Mouse (Mus musculus) forebrain, embryonic 13.5 days (tissue): ENCODE measurements at regions not wholly inside any gene's neighbourhood (a gene's known extent, or its start where the extent isn't known, plus 50 kb on each side); places are given as distances from the start of the nearest gene placed in this dataset.
"Not testable (repeated sequence)": the region's sequence is repeated elsewhere in the genome, so short reads cannot be mapped to it uniquely, and the experiment has no call there.

Experiments used
- ATAC-seq: fragments of 200-750 bp; cut with Nextera tagmentation; 2 replicates; pipeline ENCODE4 v1.8.0; 2017
- H3K27ac ChIP-seq: fragments of 300-500 bp; sonication (generic); 2 replicates; pipeline ENCODE4 v1.5.1; 2015; ENCODE audit warnings: inconsistent platforms, mild to moderate bottlenecking, moderate library complexity
- H3K27me3 ChIP-seq: fragments of 300-500 bp; sonication (generic); 2 replicates; pipeline ENCODE4 v1.6.1; 2015; ENCODE audit warnings: mild to moderate bottlenecking, inconsistent platforms
- H3K36me3 ChIP-seq: fragments of 300-500 bp; sonication (generic); 2 replicates; pipeline ENCODE4 v1.6.1; 2015; ENCODE audit warnings: mild to moderate bottlenecking, inconsistent platforms; ENCODE audit not compliant: poor library complexity, severe bottlenecking
- H3K4me1 ChIP-seq: fragments of 300-500 bp; sonication (generic); 2 replicates; pipeline ENCODE4 v1.6.1; 2015; ENCODE audit warnings: inconsistent platforms
- H3K4me2 ChIP-seq: fragments of 300-500 bp; sonication (generic); 2 replicates; pipeline ENCODE4 v1.6.1; 2015; ENCODE audit warnings: inconsistent platforms, mild to moderate bottlenecking, moderate library complexity
- H3K4me3 ChIP-seq: fragments of 300-500 bp; sonication (generic); 2 replicates; pipeline ENCODE4 v1.5.1; 2015; ENCODE audit warnings: mild to moderate bottlenecking, inconsistent platforms
- H3K9ac ChIP-seq: fragments of 300-500 bp; sonication (generic); 2 replicates; pipeline ENCODE4 v1.6.1; 2015; ENCODE audit warnings: mild to moderate bottlenecking, inconsistent platforms
- H3K9me3 ChIP-seq: fragments of 300-500 bp; sonication (generic); replicated peaks from 2 replicates; pipeline ENCODE4 v1.6.1; 2016; ENCODE audit warnings: inconsistent platforms
- WGBS: fragments of 180-500 bp; shearing (Covaris S2); methylation state at CpG from one replicate; pipeline ENCODE4 v1.1.7; 2015; 5-methylcytosine and 5-hydroxymethylcytosine counted together

- not testable (repeated sequence) for H3K9me3 ChIP-seq, H3K4me1 ChIP-seq
Measured at GRCm38 (mm10) chr14:53649189-53649588, 604.7 kb downstream of the Dad1 start.

GRCm38 (mm10) chr14:53640441-53640840 lies 613.5 kb downstream of the Dad1 start:
- not testable (repeated sequence) for H3K36me3 ChIP-seq, H3K4me2 ChIP-seq, H3K27ac ChIP-seq, H3K9ac ChIP-seq, H3K9me3 ChIP-seq, H3K27me3 ChIP-seq, H3K4me1 ChIP-seq, ATAC-seq, H3K4me3 ChIP-seq
- 69% methylated on average over 1 of the region's 1 CpGs for WGBS

More at GRCm38 (mm10) chr14:53649189-53649588, 604.7 kb downstream of the Dad1 start:
- ATAC-seq, H3K9ac ChIP-seq, H3K27me3 ChIP-seq, H3K36me3 ChIP-seq, H3K4me3 ChIP-seq, H3K27ac ChIP-seq, H3K4me2 ChIP-seq: not testable (repeated sequence)
- 94% methylated on average over 2 of the region's 2 CpGs for WGBS

- H3K4me2 ChIP-seq, ATAC-seq: not testable (repeated sequence)
- WGBS, result 78% methylated on average over 1 of the region's 1 CpGs
Measured at GRCm38 (mm10) chr14:53637664-53638063, 616.2 kb downstream of the Dad1 start.

GRCm38 (mm10) chr14:53635206-53635605 lies 618.7 kb downstream of the Dad1 start:
- WGBS, result 42% methylated on average over 7 of the region's 7 CpGs

More at GRCm38 (mm10) chr14:53637664-53638063, 616.2 kb downstream of the Dad1 start:
- not testable (repeated sequence) for H3K9ac ChIP-seq, H3K4me3 ChIP-seq, H3K4me1 ChIP-seq, H3K27ac ChIP-seq, H3K36me3 ChIP-seq, H3K27me3 ChIP-seq, H3K9me3 ChIP-seq

GRCm38 (mm10) chr14:53634320-53634979 lies 619.5 kb downstream of the Dad1 start:
- not testable (repeated sequence) for H3K4me1 ChIP-seq, H3K27ac ChIP-seq, H3K9me3 ChIP-seq, H3K4me3 ChIP-seq, ATAC-seq, H3K4me2 ChIP-seq, H3K27me3 ChIP-seq, H3K9ac ChIP-seq, H3K36me3 ChIP-seq
- whole genome bisulfite sequencing, result 67% methylated on average over 5 of the region's 5 CpGs

More at GRCm38 (mm10) chr14:53635206-53635605, 618.7 kb downstream of the Dad1 start:
- not testable (repeated sequence) for H3K4me3 ChIP-seq, H3K36me3 ChIP-seq, H3K27ac ChIP-seq, H3K9me3 ChIP-seq, H3K4me2 ChIP-seq, ATAC-seq, H3K4me1 ChIP-seq, H3K9ac ChIP-seq, H3K27me3 ChIP-seq

GRCm38 (mm10) chr14:53633743-53634142 lies 620.2 kb downstream of the Dad1 start:
- ATAC-seq, H3K9me3 ChIP-seq, H3K36me3 ChIP-seq, H3K4me3 ChIP-seq, H3K27me3 ChIP-seq, H3K27ac ChIP-seq, H3K9ac ChIP-seq, H3K4me2 ChIP-seq, H3K4me1 ChIP-seq: not testable (repeated sequence)
- WGBS, result 65% methylated on average over 1 of the region's 1 CpGs

GRCm38 (mm10) chr14:53621376-53621775 lies 632.5 kb downstream of the Dad1 start:
- 57% methylated on average over 4 of the region's 4 CpGs for WGBS
- not testable (repeated sequence) for ATAC-seq, H3K9ac ChIP-seq, H3K9me3 ChIP-seq, H3K4me3 ChIP-seq, H3K27me3 ChIP-seq, H3K4me2 ChIP-seq, H3K36me3 ChIP-seq, H3K4me1 ChIP-seq, H3K27ac ChIP-seq

GRCm38 (mm10) chr14:53616061-53616460 lies 637.8 kb downstream of the Dad1 start:
- ATAC-seq, result not testable (repeated sequence)

GRCm38 (mm10) chr14:53614341-53614740 lies 639.6 kb downstream of the Dad1 start:
- H3K9me3 ChIP-seq, result no peaks in the 10 kb centered on the region
- no peak overlapping the region for H3K27ac ChIP-seq
- ATAC-seq, result no peak
- H3K36me3 ChIP-seq, result no peaks in the 10 kb centered on the region
- H3K4me2 ChIP-seq, result no peak overlapping the region
- no peak overlapping the region for H3K9ac ChIP-seq
- H3K27me3 ChIP-seq, result no peaks in the 10 kb centered on the region
- no peaks in the 10 kb centered on the region for H3K4me1 ChIP-seq
- no peak overlapping the region for H3K4me3 ChIP-seq

More at GRCm38 (mm10) chr14:53616061-53616460, 637.8 kb downstream of the Dad1 start:
- not testable (repeated sequence) for H3K4me2 ChIP-seq, H3K27ac ChIP-seq, H3K9ac ChIP-seq, H3K27me3 ChIP-seq, H3K4me1 ChIP-seq, H3K9me3 ChIP-seq, H3K4me3 ChIP-seq, H3K36me3 ChIP-seq
- WGBS, result 54% methylated on average over 3 of the region's 3 CpGs

GRCm38 (mm10) chr14:53599299-53599698 lies 654.6 kb downstream of the Dad1 start:
- not testable (repeated sequence) for H3K9me3 ChIP-seq, H3K27me3 ChIP-seq, ATAC-seq, H3K4me1 ChIP-seq, H3K9ac ChIP-seq, H3K36me3 ChIP-seq, H3K4me3 ChIP-seq, H3K4me2 ChIP-seq, H3K27ac ChIP-seq
- 65% methylated on average over 3 of the region's 3 CpGs for WGBS

GRCm38 (mm10) chr14:53597287-53597686 lies 656.6 kb downstream of the Dad1 start:
- H3K36me3 ChIP-seq, H3K27me3 ChIP-seq, H3K9me3 ChIP-seq, H3K27ac ChIP-seq, ATAC-seq, H3K4me2 ChIP-seq, H3K4me3 ChIP-seq, H3K4me1 ChIP-seq, H3K9ac ChIP-seq: not testable (repeated sequence)

GRCm38 (mm10) chr14:53590601-53591000 lies 663.3 kb downstream of the Dad1 start:
- H3K4me1 ChIP-seq, H3K27me3 ChIP-seq, H3K4me2 ChIP-seq, H3K4me3 ChIP-seq, H3K9me3 ChIP-seq, H3K9ac ChIP-seq, H3K27ac ChIP-seq, H3K36me3 ChIP-seq, ATAC-seq: not testable (repeated sequence)
- WGBS, result 55% methylated on average over 6 of the region's 6 CpGs

GRCm38 (mm10) chr14:53582528-53582927 lies 671.4 kb downstream of the Dad1 start:
- not testable (repeated sequence) for H3K27ac ChIP-seq

More at GRCm38 (mm10) chr14:53582528-53582927, 671.4 kb downstream of the Dad1 start:
- H3K4me1 ChIP-seq, ATAC-seq, H3K27me3 ChIP-seq, H3K4me3 ChIP-seq, H3K4me2 ChIP-seq, H3K36me3 ChIP-seq, H3K9ac ChIP-seq, H3K9me3 ChIP-seq: not testable (repeated sequence)
- 92% methylated on average over 6 of the region's 6 CpGs for WGBS
